ENCODE assay signal across 22 mouse cellular contexts in the genomic region with DNA sequence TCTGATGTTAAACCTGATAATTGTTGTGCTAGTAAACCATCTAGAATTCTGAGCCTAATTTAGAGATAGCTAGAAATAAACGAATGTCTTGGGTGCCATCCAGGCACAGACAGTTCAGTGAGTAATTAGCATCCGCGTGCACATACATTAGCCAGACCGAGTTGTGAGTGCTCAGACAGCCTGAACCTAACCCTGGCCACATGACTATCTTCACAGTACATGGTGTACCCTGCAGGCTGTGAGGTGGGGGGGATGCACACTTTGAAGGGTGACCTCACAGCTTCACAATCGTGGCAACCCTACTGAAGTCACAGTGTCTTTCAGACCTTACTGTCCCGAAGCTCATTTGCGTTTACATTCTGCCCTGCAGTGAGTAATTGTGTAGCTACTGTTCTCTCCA. TPM values are rescaled to one million over a fixed set of nuclear protein-coding genes. Genes with fewer than 3 reads are reported as not detected.
A peak's percentile ranks its signal among the peaks of the same experiment; 100 is the strongest.
DNase-seq lines count a peak whose midpoint lies in the region; ATAC-seq and TF ChIP-seq lines count a peak whose summit lies in the region.
"Had no signal": no experiment of that assay in that cellular context is flagged by ENCODE, and none has a peak within 500 bp of the region (broad histone marks: within the 10 kb centered on the region; RNA-seq: fewer than 3 reads in every experiment).

No protein-coding gene starts in this region.

- no peaks in the 10 kb centered on the region for H3K4me1 ChIP-seq in heart, embryonic 10.5 days
- H3K4me1 ChIP-seq in forebrain, embryonic 15.5 days, result 0 out of 2 replicates have a peak, but pooled peaks cover 11% of the 10 kb centered on the region
- H3K4me1 ChIP-seq: liver, embryonic 12.5 days; midbrain, embryonic 12.5 days had no signal

- no peak for TF ChIP-seq CTCF in layer of hippocampus, adult 2 months (conservative IDR thresholded peaks at IDR 0.05)

- no peaks in the 10 kb centered on the region for H3K27me3 ChIP-seq in heart, embryonic 10.5 days (ENCODE audit: insufficient read depth, poor library complexity, severe bottlenecking)
- H3K27me3 ChIP-seq in forebrain, embryonic 15.5 days, result no peaks in the 10 kb centered on the region
- H3K27me3 ChIP-seq: embryonic facial prominence, embryonic 13.5 days; liver, embryonic 12.5 days; midbrain, embryonic 12.5 days had no signal

- no peak overlapping the region for H3K9ac ChIP-seq in forebrain, embryonic 15.5 days (replicated peaks)
- H3K9ac ChIP-seq: embryonic facial prominence, embryonic 13.5 days; liver, embryonic 12.5 days; midbrain, embryonic 12.5 days had no signal

- peaks cover 9% of the 10 kb centered on the region; the same call in 1 of the 2 replicates for H3K36me3 ChIP-seq in heart, embryonic 10.5 days
- peaks cover 4% of the 10 kb centered on the region for H3K36me3 ChIP-seq in forebrain, embryonic 15.5 days

- peak; percentile 84 for ATAC-seq in forebrain, embryonic 15.5 days (replicated peaks)
- ATAC-seq: liver, embryonic 12.5 days had no signal

- H3K27ac ChIP-seq in heart, embryonic 10.5 days, result no peak overlapping the region
- no peak overlapping the region for H3K27ac ChIP-seq in layer of hippocampus, adult 2 months
- H3K27ac ChIP-seq in forebrain, embryonic 15.5 days (replicated peaks), result no peak overlapping the region
- H3K27ac ChIP-seq: embryonic facial prominence, embryonic 13.5 days; liver, embryonic 12.5 days; midbrain, embryonic 12.5 days had no signal

- no peaks in the 10 kb centered on the region for H3K9me3 ChIP-seq in heart, embryonic 10.5 days
- H3K9me3 ChIP-seq in forebrain, embryonic 15.5 days, result no peaks in the 10 kb centered on the region
- H3K9me3 ChIP-seq: embryonic facial prominence, embryonic 13.5 days; G1E; liver, embryonic 12.5 days; midbrain, embryonic 12.5 days had no signal

- 81% methylated on average over 7 of the region's 7 CpGs for WGBS in heart, embryonic 10.5 days
- 52% methylated on average over 7 of the region's 7 CpGs for WGBS in forebrain, embryonic 15.5 days

- no peak overlapping the region for H3K4me2 ChIP-seq in forebrain, embryonic 15.5 days (replicated peaks)
- H3K4me2 ChIP-seq: embryonic facial prominence, embryonic 13.5 days; liver, embryonic 12.5 days; midbrain, embryonic 12.5 days had no signal

- DNase-seq in heart, adult 18-20 months, result peak; percentile 27 to 36
- no peak for DNase-seq in heart, embryonic 10.5 days (ENCODE audit: low spot score)
- DNase-seq in layer of hippocampus, adult 9-11 months, result peak; percentile 5
- DNase-seq in layer of hippocampus, adult 2 months (ENCODE audit: low spot score in 2 of 2), result no peak
- DNase-seq in MN1 (ENCODE audit: low spot score), result peak; percentile 10
- no peak for DNase-seq in adrenal gland, adult 2 months
- DNase-seq: adrenal gland, adult 8-10 months; cerebellum, adult 8-10 months; heart, postnatal 10 days; kidney, adult 11 months; kidney, postnatal 14 days; left cerebral cortex, postnatal 4 days; lung, postnatal 36 days; right cerebral cortex, postnatal 14 days; thymus, adult 18-20 months had no signal

- no peak overlapping the region for H3K4me3 ChIP-seq in heart, embryonic 10.5 days
- H3K4me3 ChIP-seq in layer of hippocampus, adult 2 months, result no peak overlapping the region
- H3K4me3 ChIP-seq in forebrain, embryonic 15.5 days, result no peak overlapping the region
- H3K4me3 ChIP-seq: embryonic facial prominence, embryonic 13.5 days; liver, embryonic 12.5 days; midbrain, embryonic 12.5 days had no signal

RNA-seq across cellular contexts. Expression of gene Odf2l, which starts 33.5 kb away (rescaled TPM):
- 10 to 100 TPM in 1 of 2 experiments, 1 to 10 TPM in 1; 9.3 to 13.0 TPM for total RNA-seq in heart, adult 18-20 months (2021)
- 14.1 and 14.7 TPM in 2 replicates for polyA plus RNA-seq in heart, embryonic 10.5 days (2016; fragmentation: Nextera tagmentation; extraction: Ambion mirVana)
- 10 to 100 TPM; 18.0 to 25.9 TPM for total RNA-seq in layer of hippocampus, adult 2 months (2021)
- 15.3 and 17.2 TPM in 2 replicates for polyA plus RNA-seq in forebrain, embryonic 15.5 days (2015; fragmentation: Nextera tagmentation; extraction: Ambion mirVana)
- total RNA-seq in adrenal gland, adult 2 months (2021), result 10 to 100 TPM; 17.0 to 18.2 TPM
- 1.2 and 2.0 TPM in 2 replicates for polyA plus RNA-seq in adrenal gland, adult 2 months (2012; rRNA removed)

RNA-seq across cellular contexts. Expression of gene Clca2, which starts 52.7 kb away (rescaled TPM):
- under 1 TPM in 1 of 2 experiments, not detected in 1; 0.15 TPM for total RNA-seq in heart, adult 18-20 months (2021)
- 0.11 TPM in 1 of 2 replicates, not detected in the other for polyA plus RNA-seq in heart, embryonic 10.5 days (2016; fragmentation: Nextera tagmentation; extraction: Ambion mirVana)
- not detected for total RNA-seq in layer of hippocampus, adult 2 months (2021)
- polyA plus RNA-seq in forebrain, embryonic 15.5 days (2015; fragmentation: Nextera tagmentation; extraction: Ambion mirVana), result 0.06 TPM in 2 replicates
- total RNA-seq in adrenal gland, adult 2 months (2021), result not detected
- polyA plus RNA-seq in adrenal gland, adult 2 months (2012; rRNA removed), result 0.12 and 0.17 TPM in 2 replicates
- total RNA-seq: layer of hippocampus, postnatal 25 days; left cerebral cortex, postnatal 4 days had no signal
- polyA plus RNA-seq: cortical plate, adult 2 months; G1E; liver, embryonic 12.5 days had no signal

Comparison
In these comparisons a context has a peak if more than half of its experiments do, and no peak if none do; other contexts are left out.
1. DNase-seq: peak in heart, adult 18-20 months (2 of 2), layer of hippocampus, adult 9-11 months (single experiment) and MN1 (single experiment); none in heart, embryonic 10.5 days (single experiment), layer of hippocampus, adult 2 months (0 of 2) and adrenal gland, adult 2 months (single experiment).